Mouse (Mus musculus) left cerebral cortex, postnatal 36 days (tissue): ENCODE measurements around the gene Hip1r. TPM values are rescaled to one million over a fixed set of nuclear protein-coding genes. Genes with fewer than 3 reads are reported as not detected.
"Not testable (repeated sequence)": the region's sequence is repeated elsewhere in the genome, so short reads cannot be mapped to it uniquely, and the experiment has no call there.

Experiments
- DNase-seq, 2 experiments: peaks; one replicate each; pipeline ENCODE4 v3.0.0; 2021 to 2022; ENCODE audit warnings: low spot score in 2 of 2, mixed read lengths in 1 of 2
- intact Hi-C: fragments of 180-260 bp; cut with DNase I; formaldehyde crosslinking; loops from one replicate; pipeline ENCODE4 v1.15.1; 2025
- microRNA-seq: library from miRNA; unstranded; fragments of <30 nt; microRNA quantifications from one replicate; pipeline ENCODE4 v1.2.0, GENCODE M21; 2022
- total RNA-seq, 2 experiments: library from RNA; stranded (reverse); gene quantifications; 2 replicates each; pipeline ENCODE4 v1.2.3; 2021

Hip1r gene
- total RNA-seq, 2 experiments from 2014 or later = 70.3 to 77.3 TPM

GRCm38 (mm10) chr5:124049249-124050045 is 76.0 kb downstream of the Hip1r start:
- intact Hi-C loops = no loop called here
- DNase-seq = no peak

DNA sequence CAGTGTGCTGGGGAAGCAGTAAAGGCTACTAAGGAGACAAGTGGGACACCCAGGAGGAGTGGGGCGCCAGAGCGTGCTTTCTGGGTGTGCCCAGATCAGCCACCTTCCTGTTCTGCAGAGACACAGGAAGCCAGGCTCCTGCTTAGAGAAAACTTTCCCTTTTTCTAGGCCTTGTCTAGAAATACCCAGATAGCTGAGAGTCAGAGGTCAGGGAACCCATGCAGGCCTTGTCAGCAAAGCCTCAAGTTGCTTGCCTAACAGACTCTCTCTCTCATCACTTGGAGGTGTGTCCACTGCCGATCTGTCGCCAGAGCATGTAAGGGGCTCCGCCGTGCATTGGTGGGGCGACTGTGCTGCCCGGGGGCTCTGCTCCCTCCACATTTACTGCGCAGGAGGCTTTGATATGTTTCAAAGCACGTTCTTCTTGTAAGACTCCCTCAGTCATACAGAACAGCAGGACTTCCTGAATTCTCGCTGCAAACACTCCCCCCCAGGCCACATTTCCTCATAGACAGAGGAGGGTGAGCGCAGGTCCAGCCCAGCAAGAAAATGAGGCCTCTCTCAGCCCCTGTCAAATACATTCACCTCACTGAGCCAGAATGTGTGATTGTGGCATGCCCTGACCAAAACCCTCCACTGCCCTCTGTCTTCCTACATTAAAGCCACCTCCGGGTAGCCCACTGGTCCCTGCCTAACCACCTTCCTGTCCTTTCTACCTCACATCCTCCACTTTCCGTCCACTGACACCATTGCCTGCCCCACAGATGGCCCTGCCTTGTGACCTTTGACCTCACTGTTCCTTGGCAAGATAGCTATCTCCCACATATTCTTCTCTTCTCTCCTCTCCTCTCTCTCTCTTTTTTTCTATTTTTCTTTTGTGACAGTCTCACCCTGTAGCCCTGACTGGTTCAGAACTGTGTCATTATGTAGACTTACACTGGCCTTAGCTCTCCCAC is 76.9 kb downstream of the Hip1r start:
- intact Hi-C loops = no loop called here
- DNase-seq = no peak

DNA sequence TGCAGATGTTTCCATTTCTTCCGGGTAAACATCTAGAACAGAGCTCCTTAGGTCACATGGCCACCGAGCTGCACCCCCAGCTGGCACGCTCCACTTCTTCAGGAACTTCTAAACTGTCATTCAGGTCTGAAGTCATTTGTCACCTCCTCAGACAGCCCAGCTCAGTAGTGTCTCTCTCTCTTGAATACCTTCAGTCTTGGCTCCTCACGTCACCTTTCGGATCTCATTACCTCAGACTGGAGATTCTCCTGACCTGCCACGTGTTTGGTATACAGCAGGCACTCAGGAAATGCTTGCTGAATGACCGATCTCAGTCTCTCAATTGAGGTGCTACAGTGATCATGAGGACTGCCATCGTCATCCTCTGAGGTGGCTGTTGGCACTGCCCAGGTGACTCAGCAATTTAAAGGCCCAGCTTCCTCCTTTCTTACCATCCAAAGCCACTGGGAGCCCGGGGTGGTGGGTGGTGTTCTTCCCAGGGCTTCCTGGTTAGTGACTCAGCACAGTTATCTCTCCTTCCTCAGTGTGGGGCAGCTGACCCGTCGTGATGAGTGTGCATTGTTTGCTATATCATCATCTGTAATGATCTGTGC is 78.6 kb downstream of the Hip1r start:
- no peak for DNase-seq
- intact Hi-C loops = no loop called here

DNA sequence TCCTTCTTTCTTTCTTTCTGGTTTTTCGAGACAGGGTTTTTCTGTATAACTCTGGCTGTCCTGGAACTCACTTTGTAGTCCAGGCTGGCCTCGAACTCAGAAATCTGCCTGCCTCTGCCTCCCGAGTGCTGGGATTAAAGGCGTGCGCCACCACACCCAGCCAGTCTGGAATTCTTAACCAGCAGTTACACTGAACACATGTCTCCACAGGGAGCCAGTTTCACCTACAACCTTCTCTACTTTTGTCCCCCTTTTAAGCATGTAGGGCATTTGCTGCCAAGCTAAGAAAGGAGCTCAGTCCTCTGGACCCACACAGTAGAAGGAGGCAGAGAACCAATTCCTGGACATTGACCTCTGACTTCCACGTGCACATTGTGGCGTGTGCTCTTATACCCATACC is 79.2 kb downstream of the Hip1r start:
- DNase-seq, intact Hi-C loops: not testable (repeated sequence)

Small RNA genes lying within 50 kb of the gene (microRNA-seq; reads per million reads assigned to microRNA genes)
- 3.6 reads per million, percentile 9 among the genes with 10 or more reads in this experiment for gene Mir7032

Other genes with a start within 250 kb of the Hip1r start
- 10 to 100 TPM; 69.7 to 86.1 TPM for gene Rsrc2, start 224.2 kb upstream of the Hip1r start, total RNA-seq
- gene Kntc1, start 223.9 kb upstream of the Hip1r start, total RNA-seq = 1 to 10 TPM in 1 of 2 experiments, under 1 TPM in 1; 0.84 to 1.2 TPM
- not detected for gene Hcar2, start 108.1 kb upstream of the Hip1r start, total RNA-seq
- gene Hcar1, start 93.6 kb upstream of the Hip1r start, total RNA-seq = 1 to 10 TPM; 1.0 to 1.4 TPM
- gene Denr, start 66.5 kb upstream of the Hip1r start, total RNA-seq = 10 to 100 TPM; 67.7 to 70.2 TPM
- 1 to 10 TPM in 1 of 2 experiments, under 1 TPM in 1; 0.76 to 1.7 TPM for gene Gm43518, start 46.2 kb upstream of the Hip1r start, total RNA-seq
- 1 to 10 TPM; 2.0 to 4.2 TPM for gene Ccdc62, start 42.9 kb upstream of the Hip1r start, total RNA-seq
- gene Vps37b, start 58.6 kb downstream of the Hip1r start, total RNA-seq = 10 to 100 TPM; 45.8 to 51.0 TPM
- gene Abcb9, start 122.2 kb downstream of the Hip1r start, total RNA-seq = 10 to 100 TPM; 55.9 to 57.5 TPM
- gene Ogfod2, start 138.7 kb downstream of the Hip1r start, total RNA-seq = 10 to 100 TPM; 37.3 to 37.8 TPM
- gene Arl6ip4, start 142.5 kb downstream of the Hip1r start, total RNA-seq = 10 to 100 TPM; 50.3 to 62.4 TPM